Mouse (Mus musculus): ENCODE results near the gene Junb.

Gene Junb

DNA sequence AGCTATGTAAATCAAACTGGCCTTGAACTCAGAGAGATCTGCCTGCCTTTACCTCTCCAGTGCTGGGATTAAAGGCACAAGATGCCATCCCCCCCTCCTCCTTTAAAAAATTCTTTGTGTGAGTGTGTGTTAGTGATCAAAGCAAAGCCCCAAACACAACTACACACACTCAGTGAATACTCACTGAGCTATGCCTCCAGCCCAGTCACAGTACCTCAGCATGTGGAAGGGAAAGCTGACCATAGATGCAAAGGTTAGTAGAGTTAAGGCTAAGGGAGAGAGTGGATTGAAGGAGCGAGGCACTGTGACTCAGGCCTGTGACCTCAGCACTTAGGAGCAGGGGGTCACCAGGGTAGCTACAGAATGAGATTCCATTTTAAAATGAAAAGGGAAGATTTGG, 5.4 kb downstream of the Junb start:
- no peak for DNase-seq (ENCODE audit: low spot score in 2 of 2)

DNA sequence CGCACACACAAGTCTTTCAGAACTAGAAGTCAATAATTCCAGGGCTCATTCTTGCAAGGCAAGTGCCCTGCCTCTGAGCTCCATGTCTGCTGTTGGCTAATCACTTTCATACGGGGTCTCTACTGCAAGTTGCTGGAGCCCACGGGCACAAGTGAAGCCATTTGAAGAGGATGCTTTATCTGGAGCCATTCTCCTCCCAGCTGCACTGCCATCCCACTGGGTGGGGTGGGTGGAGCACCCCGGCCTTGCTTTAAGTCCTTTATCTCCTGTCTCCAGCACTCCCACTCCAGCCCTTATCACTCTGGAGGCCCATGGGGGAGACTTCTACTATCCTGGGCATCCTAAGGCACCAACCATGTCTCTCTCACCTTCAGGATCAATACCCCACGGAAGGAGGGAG, 7.6 kb downstream of the Junb start:
- DNase-seq (ENCODE audit: low spot score in 2 of 2) = no peak

DNA sequence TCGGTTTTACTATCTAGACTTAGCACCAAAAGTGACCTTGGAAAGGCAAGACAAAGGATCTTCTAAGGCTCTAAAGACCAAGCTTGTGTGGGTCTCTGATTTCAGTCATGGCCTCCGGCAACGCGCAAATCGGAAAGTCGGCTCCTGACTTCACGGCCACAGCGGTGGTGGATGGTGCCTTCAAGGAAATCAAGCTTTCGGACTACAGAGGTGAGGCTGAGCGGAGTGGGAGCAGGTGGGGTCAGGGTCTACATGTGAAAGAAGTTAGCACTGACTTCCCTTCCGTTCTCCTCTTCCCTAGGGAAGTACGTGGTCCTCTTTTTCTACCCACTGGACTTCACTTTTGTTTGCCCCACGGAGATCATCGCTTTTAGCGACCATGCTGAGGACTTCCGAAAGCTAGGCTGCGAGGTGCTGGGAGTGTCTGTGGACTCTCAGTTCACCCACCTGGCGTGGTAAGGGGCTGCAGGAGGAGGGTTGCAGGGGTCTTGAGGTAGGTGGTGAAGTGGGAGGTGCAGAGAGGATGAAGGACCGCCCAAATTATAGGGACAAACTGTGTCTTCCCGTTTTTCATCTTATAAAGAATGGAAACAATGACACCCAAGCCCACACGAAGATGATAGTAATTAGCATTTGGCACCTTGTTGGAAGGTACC, 8.3 kb downstream of the Junb start:
- DNase-seq (ENCODE audit: low spot score in 2 of 2) = no peak

DNA sequence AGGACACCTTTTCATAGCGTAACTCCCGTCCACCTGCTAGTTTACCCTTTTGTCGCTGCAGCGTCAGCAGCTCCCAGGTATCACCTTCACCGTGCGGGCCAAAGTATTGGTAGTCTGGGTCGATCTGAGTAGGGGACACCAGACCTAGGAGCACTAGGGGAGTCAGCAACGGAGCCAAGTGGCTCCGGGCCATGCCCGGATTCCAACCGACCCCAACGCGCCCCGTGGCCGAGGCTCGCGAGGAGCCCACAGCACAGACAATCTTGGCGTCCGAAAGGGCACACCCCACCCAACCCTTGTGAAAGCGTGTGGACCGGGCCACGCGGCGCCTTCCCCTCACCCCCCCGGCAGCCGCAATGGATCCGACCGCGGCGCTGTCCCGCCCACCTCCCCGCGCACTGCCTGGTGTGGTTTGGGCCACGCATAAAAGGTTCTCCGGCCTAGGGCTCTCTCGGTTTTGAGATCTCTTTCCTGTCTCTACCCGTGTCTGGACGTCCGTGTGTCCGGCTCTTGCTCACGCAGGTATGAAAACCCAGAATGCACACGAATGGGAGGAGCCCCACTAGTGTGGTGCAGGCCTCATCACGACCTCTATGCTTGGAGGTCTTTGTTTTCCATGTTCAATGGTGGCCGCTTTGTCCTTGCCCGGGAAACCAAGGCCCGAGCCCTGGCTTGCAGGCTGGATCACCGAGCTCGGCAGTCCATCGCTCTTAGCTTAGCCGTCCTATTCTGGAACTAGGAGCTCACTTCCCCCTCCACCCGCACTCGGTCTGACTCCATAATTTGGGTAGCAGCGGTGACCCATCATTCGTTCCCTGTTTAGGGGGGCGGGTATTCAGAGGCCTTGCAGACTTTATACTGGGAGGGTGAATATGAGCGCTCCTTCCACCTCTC, 9.0 kb downstream of the Junb start, which contains the start of the genes Gm49661, Prdx2 and Rnaseh2a:
TSS of gene Gm49661 (minus strand) at position 193 of the 894 bp plus-strand sequence.
TSS of gene Prdx2 (plus strand) at position 347 of the 894 bp plus-strand sequence.
TSS of gene Rnaseh2a (minus strand) at position 527 of the 894 bp plus-strand sequence.
- DNase-seq (ENCODE audit: low spot score in 2 of 2) = peak; percentile 73 to 76

DNA sequence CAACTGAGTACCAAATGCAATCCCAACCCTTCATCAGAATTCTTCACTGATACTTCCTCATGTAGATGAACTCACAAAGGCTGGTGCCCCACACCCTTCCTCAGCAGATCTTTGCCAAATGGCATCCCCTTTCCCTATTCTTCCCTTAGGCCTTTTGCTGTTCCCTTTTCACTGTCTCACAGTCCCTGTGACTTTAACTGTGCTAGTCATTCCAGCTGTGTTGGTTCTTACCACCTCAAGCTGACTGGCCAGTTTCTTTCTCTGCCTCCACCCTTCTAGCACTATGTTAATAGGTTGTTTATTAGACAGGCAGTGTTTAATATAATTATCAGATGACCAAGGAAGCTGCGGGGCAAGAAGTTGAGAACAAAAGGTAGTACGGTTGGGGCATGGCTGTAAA, 9.9 kb downstream of the Junb start:
- DNase-seq (ENCODE audit: low spot score in 2 of 2) = no peak

DNA sequence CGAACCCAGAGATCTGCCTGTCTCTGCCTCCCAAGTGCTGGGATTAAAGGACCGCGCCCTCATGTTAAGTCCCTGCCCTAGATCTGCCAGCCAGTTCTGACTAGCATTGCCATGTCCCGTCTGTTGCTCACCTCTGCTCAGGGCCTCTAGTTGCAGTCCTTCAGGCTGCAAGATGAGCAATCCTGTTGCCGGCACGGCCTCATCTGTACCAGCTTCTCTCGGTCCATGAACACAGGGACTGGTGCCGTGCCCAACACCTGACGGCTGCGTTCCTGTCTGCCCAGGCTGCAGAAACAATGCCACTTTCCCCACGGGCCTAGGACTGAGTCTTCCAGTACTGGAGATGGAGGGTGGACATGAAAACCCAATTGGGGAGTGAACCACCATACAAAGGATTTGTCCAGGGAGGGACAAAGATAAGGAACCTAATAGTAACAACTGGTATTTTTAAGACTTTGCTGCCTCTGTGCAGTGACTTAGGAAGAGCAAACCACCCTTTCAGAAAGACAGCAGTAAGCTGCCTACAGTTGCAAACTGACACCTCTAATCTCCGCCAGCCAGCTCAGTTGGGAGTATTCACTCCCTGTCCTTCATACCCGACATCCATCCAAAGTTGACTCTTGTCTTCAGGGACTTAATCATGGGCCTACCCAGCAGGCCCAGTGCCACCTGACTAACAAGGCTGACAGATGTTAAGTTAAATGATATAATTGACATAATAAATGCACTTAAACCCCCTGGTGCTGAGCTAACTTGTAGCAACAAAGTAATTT, 10.8 kb downstream of the Junb start:
- no peak for DNase-seq (ENCODE audit: low spot score in 2 of 2)

DNA sequence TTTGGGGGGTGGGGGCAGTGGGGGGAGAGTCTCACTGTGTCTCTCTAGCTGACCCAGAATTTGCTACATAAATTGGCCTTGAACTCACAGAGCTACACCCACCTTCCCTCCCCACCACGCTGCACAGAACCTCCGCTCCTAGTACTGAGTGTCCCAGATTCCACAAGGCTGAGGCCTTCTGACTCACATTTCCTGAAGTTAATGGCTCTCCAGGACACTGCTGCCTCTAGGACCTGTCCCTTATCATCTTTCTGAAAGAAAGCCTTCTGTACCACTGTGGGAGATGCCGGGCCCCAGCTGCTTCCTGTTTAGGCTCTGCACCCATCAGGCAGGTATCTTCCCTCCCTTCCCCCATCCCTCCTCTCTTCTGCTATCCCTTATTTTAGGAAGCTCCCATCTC, 11.9 kb downstream of the Junb start:
- DNase-seq (ENCODE audit: low spot score in 2 of 2) = no peak

DNA sequence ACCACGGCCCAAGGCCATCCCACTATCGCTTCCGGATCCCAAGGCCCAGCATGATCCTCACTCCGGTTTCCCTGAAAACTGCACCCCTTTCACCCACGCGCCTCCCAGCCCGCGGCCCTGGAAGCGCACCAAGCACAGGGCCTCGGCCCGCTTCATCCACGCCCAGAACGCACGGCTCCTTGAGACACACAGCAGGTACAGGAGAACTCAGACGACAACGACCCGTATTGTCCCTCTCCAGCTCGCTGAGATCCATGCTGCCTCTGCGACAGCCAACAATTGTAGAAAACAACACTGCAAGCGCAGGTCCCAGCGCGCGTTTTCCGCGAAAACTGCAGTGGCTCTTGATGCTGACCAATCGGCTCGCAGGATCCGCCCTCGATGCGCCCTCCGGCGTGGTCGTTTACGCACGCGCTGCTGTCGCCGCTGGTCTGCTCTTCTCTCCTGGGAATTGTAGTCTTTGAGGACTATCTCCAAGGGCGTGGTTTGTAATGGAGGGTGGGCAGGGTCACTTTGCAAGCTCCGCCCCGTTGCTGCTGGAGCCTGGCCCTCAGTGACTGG, 12.7 kb downstream of the Junb start:
- DNase-seq (ENCODE audit: low spot score in 2 of 2) = peak; percentile 85 to 94

DNA sequence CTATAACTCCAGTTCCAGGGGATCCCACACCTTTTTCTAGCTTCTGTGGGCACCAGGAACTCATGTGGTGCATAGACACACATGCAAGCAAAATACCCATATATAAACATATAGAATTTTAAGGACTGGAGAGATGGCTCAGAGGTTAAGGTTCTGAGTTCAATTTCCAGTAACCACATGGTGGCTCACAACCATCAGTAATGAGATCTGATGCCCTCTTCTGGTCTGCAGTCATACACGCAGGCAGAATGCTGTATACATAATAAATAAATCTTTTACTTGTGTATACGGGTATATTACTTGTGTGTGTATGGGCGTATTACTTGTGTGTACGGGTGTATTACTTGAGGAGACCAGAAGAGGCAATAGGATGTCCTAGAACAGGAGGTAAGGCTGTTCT, 14.6 kb downstream of the Junb start:
- no peak for DNase-seq (ENCODE audit: low spot score in 2 of 2)

DNA sequence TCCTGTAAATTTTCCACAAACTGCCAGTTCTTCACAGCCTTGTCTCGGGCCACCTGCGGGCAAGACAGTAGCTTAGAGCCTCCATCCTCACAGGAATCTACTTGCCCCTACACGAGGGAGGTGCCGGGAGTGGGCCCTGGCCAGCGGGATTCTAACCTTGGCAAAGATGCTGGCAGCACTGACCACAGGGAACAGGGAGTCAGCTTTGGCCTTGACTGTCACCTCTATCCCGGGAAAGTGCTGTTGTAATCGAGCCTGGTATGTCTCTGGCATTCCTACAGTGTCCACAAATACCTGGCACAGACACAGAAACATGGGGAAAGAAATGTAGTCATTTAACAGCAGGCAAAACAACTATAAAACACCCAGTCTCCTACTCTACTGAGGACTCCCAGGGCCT, 18.7 kb downstream of the Junb start:
- DNase-seq (ENCODE audit: low spot score in 2 of 2) = no peak

DNA sequence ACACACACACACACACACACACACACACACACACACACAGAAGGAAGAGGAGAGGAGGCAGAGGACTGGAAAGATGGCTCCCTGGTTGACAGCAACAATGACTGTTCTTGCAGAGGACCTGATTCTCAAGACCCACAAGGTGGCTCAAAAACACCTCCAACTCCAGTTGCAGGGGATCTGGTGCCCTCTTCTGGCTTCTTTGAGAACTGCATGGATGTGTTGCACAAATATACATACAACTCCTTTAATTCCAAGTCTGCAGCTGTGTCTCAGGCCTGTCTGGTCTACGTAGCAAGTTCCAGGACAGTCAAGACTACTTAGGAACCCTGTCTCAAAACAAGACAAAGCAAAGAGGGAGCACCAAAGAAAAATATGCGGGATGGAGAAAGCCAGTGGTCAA, 21.8 kb downstream of the Junb start:
- peak; percentile 48 to 57 for DNase-seq (ENCODE audit: low spot score in 2 of 2)

DNA sequence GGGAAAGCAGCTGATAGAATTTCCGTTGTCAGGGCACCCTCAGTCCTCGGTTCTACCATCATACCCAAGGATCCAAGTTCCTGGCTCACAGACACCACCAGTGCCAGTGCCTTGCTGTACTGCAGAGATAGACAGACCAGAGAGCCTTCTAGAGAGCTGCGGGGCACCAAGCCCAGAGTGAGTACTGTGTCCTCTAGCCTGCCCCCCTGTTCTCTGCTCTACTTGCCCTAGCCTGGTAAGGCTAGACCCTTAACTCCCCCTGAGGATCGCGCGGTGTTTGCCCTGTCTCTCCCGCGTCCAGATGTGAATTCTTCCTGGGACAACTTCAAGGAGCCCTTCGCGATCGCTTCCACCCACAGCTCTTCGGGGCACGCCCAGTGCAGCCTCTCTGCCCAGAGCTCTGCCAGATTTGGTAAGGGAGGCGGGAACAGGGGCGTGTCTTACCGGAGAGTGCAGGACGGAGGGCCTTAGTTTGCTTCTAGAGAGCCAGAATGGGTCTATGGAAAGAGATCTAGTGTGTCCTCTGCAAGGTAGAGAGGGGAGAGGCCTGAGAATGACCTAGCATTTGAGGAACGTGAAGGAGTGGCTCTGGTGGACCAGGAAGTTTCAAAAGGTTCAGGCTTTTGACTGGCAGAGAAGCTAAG, 25.8 kb downstream of the Junb start:
- peak in 1 of 2 experiments; percentile 54 for DNase-seq (ENCODE audit: low spot score in 2 of 2)

DNA sequence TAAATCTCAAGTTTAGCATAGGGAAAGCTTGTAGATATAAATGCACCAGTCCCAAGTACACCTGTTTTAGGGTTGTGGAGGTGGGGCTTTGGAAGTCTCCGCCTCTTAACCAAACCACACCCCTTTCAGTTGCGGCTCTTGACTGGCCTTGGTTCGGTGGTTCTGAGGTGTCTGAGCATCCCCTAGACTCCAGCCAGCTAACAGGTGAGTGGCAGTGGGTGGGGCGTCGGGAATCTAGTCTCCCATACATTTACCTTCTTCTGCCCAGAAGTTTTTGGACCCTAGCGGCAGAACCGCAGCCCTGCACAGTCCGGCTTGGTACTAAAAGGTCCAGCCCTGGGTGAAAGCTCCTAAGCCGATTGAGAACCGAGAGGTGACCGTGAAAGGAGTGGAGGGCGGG, 28.8 kb downstream of the Junb start:
- no peak for DNase-seq (ENCODE audit: low spot score in 2 of 2)

DNA sequence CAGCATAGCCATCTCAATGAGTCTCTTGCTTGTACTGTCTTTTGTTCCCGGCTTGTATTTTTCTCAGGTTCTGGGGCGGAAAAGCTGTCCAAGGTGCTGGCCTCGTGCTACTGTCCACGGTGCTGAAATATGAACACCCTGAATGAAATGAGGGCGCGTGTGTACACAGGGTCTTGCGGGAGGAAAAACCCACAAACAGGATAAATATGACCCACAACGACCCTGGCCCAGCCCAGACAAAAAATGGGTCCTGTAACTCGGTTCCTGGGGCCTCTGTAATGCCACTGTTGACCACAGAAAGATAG, 31.3 kb downstream of the Junb start:
- DNase-seq (ENCODE audit: low spot score in 2 of 2) = no peak

DNA sequence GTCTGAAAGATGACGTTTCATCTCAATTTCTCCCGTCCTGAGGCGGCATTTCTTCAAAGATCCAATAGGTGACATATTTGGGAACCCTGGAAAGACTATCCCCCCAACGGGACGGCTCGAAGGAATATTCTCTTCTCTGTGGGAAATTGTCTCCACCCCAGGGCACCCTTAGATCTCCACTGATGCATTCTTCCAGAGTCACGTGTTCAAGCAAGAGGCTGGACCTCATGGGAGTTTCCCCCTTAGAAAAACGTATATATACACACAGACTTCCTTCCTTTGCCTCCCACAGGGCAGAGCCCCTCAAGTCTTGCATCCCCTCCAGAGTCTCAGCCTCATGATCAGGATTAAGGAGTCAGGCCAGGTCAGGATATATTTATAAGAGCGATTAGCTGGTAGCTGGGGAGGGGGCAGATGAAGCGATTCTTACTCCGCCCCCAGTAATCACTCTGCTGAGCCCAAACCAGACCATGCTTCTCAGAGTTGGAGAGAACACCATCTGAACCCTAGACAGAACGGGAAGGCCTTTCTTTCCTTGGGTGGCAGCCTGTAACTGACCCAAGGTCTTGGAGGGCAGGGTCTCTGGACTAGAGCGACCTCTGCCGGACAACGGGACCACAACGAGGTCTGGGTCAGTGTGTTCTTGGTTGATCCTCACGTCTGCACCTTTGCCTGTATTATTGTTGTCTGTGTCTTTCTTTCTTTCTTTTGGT, 31.8 kb downstream of the Junb start, which contains the start of gene Rtbdn:
TSS of gene Rtbdn (plus strand) at position 464 of the 713 bp plus-strand sequence.
- DNase-seq (ENCODE audit: low spot score in 2 of 2) = no peak

DNA sequence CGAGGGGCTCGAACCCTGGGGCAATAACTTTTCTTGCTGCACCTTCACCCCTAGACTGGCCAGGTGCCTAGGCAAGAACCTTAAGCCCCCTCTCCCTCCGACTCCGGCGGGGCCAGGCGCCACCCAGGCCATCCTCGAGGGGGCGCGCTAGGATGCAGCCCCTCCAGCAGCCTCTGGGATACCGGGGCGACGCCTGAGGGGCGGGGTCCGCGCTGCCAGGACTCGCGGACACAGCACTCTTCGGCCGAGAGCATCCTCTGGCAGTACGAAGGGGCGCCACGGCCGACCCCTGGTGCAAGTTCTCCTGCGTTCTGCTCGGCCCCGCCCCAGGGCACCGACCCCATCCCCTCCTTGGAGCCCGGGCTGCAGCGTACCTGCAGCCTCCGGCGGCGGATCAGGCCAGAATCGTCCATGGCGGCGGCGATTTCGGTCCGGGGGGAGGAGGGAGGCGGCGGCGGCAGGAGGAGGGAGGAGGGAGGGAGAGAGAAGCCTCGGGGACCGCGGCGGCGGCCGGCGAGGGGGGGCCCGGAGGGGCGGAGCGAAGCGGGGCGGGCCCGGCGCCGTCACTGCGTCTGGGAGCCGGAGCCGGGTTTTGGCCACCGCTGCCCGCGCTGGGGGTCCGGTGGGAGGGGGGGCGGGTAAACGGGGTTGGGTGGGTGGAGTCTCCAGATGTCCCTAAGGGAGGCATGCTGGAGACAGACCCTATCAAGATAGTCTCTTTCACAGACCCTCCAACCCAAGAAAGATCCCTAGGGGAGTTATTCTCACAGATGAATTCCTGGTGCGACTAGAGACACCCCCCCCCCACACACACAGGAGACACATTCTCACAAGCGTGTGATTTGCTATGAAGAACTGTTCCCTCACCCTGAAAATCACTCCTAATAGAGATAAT, 32.6 kb downstream of the Junb start:
- no peak for DNase-seq (ENCODE audit: low spot score in 2 of 2)

DNA sequence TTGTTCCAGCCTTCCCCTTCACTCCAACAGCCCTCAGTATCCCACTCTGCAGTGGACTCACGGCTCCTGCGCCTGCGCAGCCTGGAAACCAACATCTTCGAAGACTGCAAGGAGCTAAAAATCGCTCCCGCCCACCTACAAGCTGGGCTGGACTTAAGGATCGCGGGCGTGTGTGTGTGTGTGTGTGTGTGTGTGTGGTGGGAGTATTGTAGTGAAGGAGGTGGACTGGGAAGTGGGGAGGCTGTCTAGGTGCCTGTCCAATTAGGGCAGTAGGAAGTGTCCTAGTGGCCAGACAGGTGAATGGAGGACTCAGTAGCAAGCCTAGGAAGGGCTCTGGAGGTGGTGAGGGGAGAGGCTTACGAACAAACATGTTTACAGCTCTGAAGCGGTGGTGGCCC, 33.3 kb downstream of the Junb start:
- no peak for DNase-seq (ENCODE audit: low spot score in 2 of 2)

DNA sequence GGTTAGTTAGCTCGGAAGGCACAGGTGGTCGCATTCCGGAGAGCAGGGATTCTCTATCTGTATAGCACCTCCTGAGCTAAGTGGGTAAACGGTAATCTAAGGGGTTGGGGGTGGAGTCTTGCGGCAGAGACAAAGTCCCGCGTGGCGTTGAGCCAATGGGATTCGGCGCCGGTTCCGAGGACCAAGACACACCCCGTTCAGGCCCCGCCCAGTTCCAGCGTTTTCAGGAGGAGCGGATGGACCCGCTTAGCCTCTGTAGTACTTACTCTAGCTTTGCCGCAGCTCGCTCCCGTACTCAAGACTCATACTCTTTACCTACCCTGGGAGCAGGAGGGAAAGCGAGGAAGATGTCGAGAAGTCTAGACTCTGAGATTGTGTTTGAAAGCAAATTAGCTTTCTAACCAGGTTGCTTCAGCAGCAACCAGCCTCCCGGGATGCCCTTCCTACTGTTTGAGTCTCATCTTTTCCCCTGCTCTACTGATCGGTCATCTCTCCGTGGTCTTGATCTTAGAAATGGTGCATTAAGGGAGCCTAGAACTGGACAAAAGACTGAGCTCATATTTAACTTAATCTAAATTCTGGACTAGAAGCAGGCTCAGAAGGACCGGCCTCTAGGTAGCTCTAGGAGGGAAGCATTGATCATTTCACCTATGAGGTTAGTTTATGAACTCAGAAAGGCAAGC, 33.9 kb downstream of the Junb start:
- no peak for DNase-seq (ENCODE audit: low spot score in 2 of 2)

DNA sequence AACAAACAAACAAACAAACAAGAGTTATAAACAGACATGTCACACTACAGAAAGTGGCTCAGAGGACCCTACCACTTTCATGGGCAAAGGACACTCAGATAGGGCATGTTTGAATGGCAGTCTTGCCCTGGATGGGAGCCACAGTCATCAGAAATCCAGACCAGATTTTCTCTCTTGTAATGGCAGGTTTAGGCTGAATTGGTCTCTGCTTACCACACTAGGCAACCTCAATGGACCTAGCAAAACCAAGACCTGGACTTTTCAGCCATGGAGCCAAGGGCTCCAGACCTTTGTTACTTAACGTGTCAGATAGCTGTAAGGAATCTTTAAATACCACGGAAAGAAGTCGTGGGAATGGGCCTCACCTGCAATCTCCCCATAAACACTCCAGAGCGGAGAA, 34.8 kb downstream of the Junb start:
- DNase-seq (ENCODE audit: low spot score in 2 of 2) = no peak

All from urinary bladder, adult 18-20 months (tissue).